Mouse (Mus musculus) midbrain, postnatal 0 days (tissue): ENCODE data around the gene Son. TPM values are rescaled to one million over a fixed set of nuclear protein-coding genes. Genes with fewer than 3 reads are reported as not detected.
A peak's percentile ranks its signal among the peaks of the same experiment; 100 is the strongest.
"Not testable (repeated sequence)": the region's sequence is repeated elsewhere in the genome, so short reads cannot be mapped to it uniquely, and the experiment has no call there.

Experiments
- ATAC-seq: fragments of 200-750 bp; cut with Nextera tagmentation; 2 replicates; pipeline ENCODE4 v1.8.0; 2017; ENCODE audit warnings: moderate number of reproducible peaks, mild to moderate bottlenecking, moderate TSS enrichment, moderate library complexity; ENCODE audit not compliant: low FRiP score
- DNase-seq: peaks from one replicate; pipeline ENCODE4 v3.0.0-alpha.2; 2015; ENCODE audit warnings: low spot score
- H3K27ac ChIP-seq: fragments of 300-500 bp; sonication (generic); 2 replicates; pipeline ENCODE4 v1.5.1; 2014; ENCODE audit warnings: low read depth, mild to moderate bottlenecking, low read length, mixed read lengths
- H3K27me3 ChIP-seq: fragments of 300-500 bp; sonication (generic); 2 replicates; pipeline ENCODE4 v1.6.1; 2014; ENCODE audit warnings: low read length, control low read depth, mixed read lengths; ENCODE audit not compliant: insufficient read depth
- H3K36me3 ChIP-seq: fragments of 300-500 bp; sonication (generic); 2 replicates; pipeline ENCODE4 v1.6.1; 2014; ENCODE audit warnings: low read length, control low read depth, mixed read lengths; ENCODE audit not compliant: insufficient read depth
- H3K4me1 ChIP-seq: fragments of 300-500 bp; sonication (generic); 2 replicates; pipeline ENCODE4 v1.6.1; 2014; ENCODE audit warnings: mild to moderate bottlenecking, control low read depth, antibody characterized with exemption, low read length, mixed read lengths; ENCODE audit not compliant: insufficient read depth
- H3K4me2 ChIP-seq: fragments of 300-500 bp; sonication (generic); 2 replicates; pipeline ENCODE4 v1.6.1; 2014; ENCODE audit warnings: low read depth, mild to moderate bottlenecking, low read length, mixed read lengths; ENCODE audit not compliant: poor library complexity, severe bottlenecking
- H3K4me3 ChIP-seq: fragments of 300-500 bp; sonication (generic); 2 replicates; pipeline ENCODE4 v1.5.1; 2014; ENCODE audit warnings: low read depth, mild to moderate bottlenecking, low read length, moderate library complexity
- H3K9ac ChIP-seq: fragments of 300-500 bp; sonication (generic); replicated peaks from 2 replicates; pipeline ENCODE4 v1.6.1; 2014; ENCODE audit warnings: mild to moderate bottlenecking, low read length, moderate library complexity, mixed read lengths; ENCODE audit not compliant: poor library complexity, severe bottlenecking
- H3K9me3 ChIP-seq: fragments of 300-500 bp; sonication (generic); 2 replicates; pipeline ENCODE4 v1.6.1; 2016; ENCODE audit warnings: low read length, control low read depth
- CTCF ChIP-seq: IDR thresholded peaks from 2 replicates; pipeline ENCODE4 v1.5.1; 2016; ENCODE audit warnings: antibody characterized with exemption, mild to moderate bottlenecking
- WGBS: fragments of 180-500 bp; shearing (Covaris S2); extraction: QIAGEN DNeasy Blood & Tissue Kit; methylation state at CpG from one replicate; pipeline ENCODE4 v1.1.7; 2014; 5-methylcytosine and 5-hydroxymethylcytosine counted together
- polyA plus RNA-seq: library from polyadenylated mRNA; unstranded; fragments of >200 nt; fragmentation: Nextera tagmentation; extraction: Ambion mirVana; gene quantifications from 2 replicates; pipeline ENCODE4 v1.2.1, GENCODE M21; 2015
- total RNA-seq: library from RNA; depleted of rRNA; stranded (reverse); fragments of >200 nt; gene quantifications from 2 replicates; pipeline ENCODE4 v1.2.3, GENCODE M21; 2014

Son gene
- total and polyA plus RNA-seq, 2 experiments from 2014 or later: 98.4 to 257 TPM

GRCm38 (mm10) chr16:91640171-91640570 is 7.1 kb upstream of the Son start:
- no peak for ATAC-seq
- Histone ChIP-seq H3K4me2 (no peak overlapping the region), H3K27me3 (no peaks in the 10 kb centered on the region), H3K36me3 (peaks cover 59% of the 10 kb centered on the region), H3K27ac (no peak overlapping the region), H3K9me3 (no peaks in the 10 kb centered on the region), H3K9ac (no peak overlapping the region), H3K4me3 (no peak overlapping the region), H3K4me1 (no peaks in the 10 kb centered on the region)
- TF ChIP-seq CTCF: no peak
- 92% methylated on average over 8 of the region's 8 CpGs for WGBS
- DNase-seq: no peak

DNA sequence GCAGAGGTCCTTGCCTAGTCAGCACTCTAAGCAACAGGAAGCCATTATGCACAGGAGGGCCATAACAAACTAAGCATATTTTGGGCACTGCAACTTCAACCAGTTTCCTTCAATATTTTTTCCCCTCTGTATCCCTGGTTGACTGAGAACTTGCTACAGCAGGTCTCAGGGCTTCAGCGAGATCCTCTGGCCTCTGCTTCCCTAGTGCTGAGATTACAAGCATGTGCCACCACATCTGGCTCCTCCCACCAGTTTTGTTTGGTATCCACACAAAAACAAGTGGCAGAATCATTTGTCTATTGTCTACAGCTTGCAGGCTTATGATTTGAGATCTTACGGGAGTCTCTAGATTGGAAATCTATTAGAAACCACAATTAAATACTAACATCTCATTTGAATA is 2.4 kb upstream of the Son start:
- H3K27me3 ChIP-seq: no peaks in the 10 kb centered on the region
- DNase-seq: no peak
- H3K4me3 ChIP-seq: no peak overlapping the region
- ATAC-seq: no peak
- H3K27ac ChIP-seq: no peak overlapping the region
- no peak overlapping the region for H3K4me2 ChIP-seq
- WGBS: 90% methylated on average over 2 of the region's 2 CpGs
- peaks cover 20% of the 10 kb centered on the region for H3K36me3 ChIP-seq
- no peak for TF ChIP-seq CTCF
- H3K4me1 ChIP-seq: peaks cover 9% of the 10 kb centered on the region; the same call in 1 of the 2 replicates
- no peak overlapping the region for H3K9ac ChIP-seq
- no peaks in the 10 kb centered on the region for H3K9me3 ChIP-seq

- no CpG with 5 or more reads among the region's 2 CpGs for whole genome bisulfite sequencing
- not testable (repeated sequence) for H3K4me3 ChIP-seq, H3K4me1 ChIP-seq, H3K27ac ChIP-seq, H3K4me2 ChIP-seq, H3K9ac ChIP-seq, ATAC-seq, H3K27me3 ChIP-seq, DNase-seq, H3K9me3 ChIP-seq
- peaks cover 18% of the 10 kb centered on the region for H3K36me3 ChIP-seq
- TF ChIP-seq CTCF: peak; percentile 6; the same call in 1 of the 2 replicates
These were observed 1.9 kb upstream of the Son start for GRCm38 (mm10) chr16:91645420-91645819.

DNA sequence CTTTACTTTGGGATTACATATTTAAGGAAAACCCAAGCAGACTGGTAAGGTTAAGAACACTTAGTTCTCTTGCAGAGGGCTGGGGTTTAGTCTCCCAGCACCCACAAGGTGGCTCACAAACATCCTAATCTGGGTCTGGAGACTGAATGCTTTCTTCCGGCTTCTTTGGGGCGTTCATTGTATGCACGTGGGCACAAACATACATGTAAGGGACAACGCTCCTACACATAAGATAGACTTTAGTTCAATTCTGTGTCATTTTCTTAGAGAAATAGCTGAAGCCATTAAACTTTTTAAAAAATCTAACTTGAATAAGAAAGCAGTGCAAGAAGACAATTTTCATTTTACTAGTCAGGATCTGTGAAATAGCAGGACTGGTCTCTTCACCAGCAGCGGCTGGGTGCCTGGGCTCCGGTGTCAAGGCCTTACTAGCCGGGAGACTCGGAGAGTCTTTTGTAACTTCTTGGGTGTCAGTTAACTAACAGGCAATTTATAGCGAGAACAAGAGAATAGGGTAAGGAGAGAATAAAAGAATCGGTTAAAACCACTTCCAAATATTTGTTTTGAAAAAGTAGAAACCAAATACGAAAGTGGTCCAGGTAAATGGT is 1.2 kb upstream of the Son start:
- Histone ChIP-seq H3K27me3 (no peaks in the 10 kb centered on the region), H3K36me3 (peaks cover 15% of the 10 kb centered on the region), H3K9me3 (no peaks in the 10 kb centered on the region), H3K9ac (peak overlapping the region; percentile 91), H3K4me1 (peaks cover 9% of the 10 kb centered on the region; the same call in 1 of the 2 replicates), H3K4me3 (peak overlapping the region; percentile 75), H3K27ac (no peak overlapping the region), H3K4me2 (peak overlapping the region; percentile 94)
- peak; percentile 35; the same call in 1 of the 2 replicates for TF ChIP-seq CTCF
- DNase-seq (peak; percentile 25), ATAC-seq (no peak)
- WGBS: under 1% methylated on average over 11 of the region's 11 CpGs

GRCm38 (mm10) chr16:91646681-91647419 is 456 bp upstream of the Son start, which contains the start of gene Gart:
Gene Gart (minus strand): TSS chr16:91646952.
- ATAC-seq: peak; percentile 86
- Histone ChIP-seq H3K4me3 (peak within 1 kb of the TSS; percentile 75), H3K27ac (peak within 1 kb of the TSS; percentile 99), H3K4me1 (peaks cover 9% of the 10 kb centered on the region; the same call in 1 of the 2 replicates), H3K9ac (peak within 1 kb of the TSS; percentile 91), H3K36me3 (peaks cover 11% of the 10 kb centered on the region), H3K9me3 (no peaks in the 10 kb centered on the region), H3K27me3 (no peaks in the 10 kb centered on the region), H3K4me2 (peak within 1 kb of the TSS; percentile 94)
- under 1% methylated on average over 59 of the region's 59 CpGs for WGBS
- DNase-seq: peak; percentile 94
- no peak for TF ChIP-seq CTCF

- under 1% methylated on average over 23 of the region's 25 CpGs for WGBS
- peak; percentile 65 for DNase-seq
These were observed 879 bp downstream of the Son start for GRCm38 (mm10) chr16:91648220-91648550.

More at GRCm38 (mm10) chr16:91648220-91648550, 879 bp downstream of the Son start:
- H3K36me3 ChIP-seq: peaks cover 5% of the 10 kb centered on the region
- H3K4me1 ChIP-seq: peaks cover 9% of the 10 kb centered on the region; the same call in 1 of the 2 replicates
- no peaks in the 10 kb centered on the region for H3K9me3 ChIP-seq
- H3K4me2 ChIP-seq: peak overlapping the region; percentile 94
- no peaks in the 10 kb centered on the region for H3K27me3 ChIP-seq
- ATAC-seq: peak; percentile 44; the same call in 1 of the 2 replicates
- peak overlapping the region; percentile 87 for H3K9ac ChIP-seq
- TF ChIP-seq CTCF: no peak
- H3K4me3 ChIP-seq: peak overlapping the region; percentile 75
- H3K27ac ChIP-seq: peak overlapping the region; percentile 99
